Mouse (Mus musculus): Measurements from ENCODE around the gene Ppfibp1. TPM values are rescaled to one million over a fixed set of nuclear protein-coding genes. Genes with fewer than 3 reads are reported as not detected.

Ppfibp1 gene
- polyA plus RNA-seq, 1 experiment from 2014 or later, result 66.1 TPM

GRCm38 (mm10) chr6:147076878-147077277 is 188.6 kb downstream of the Ppfibp1 start:
- H3K27me3 ChIP-seq (ENCODE audit: insufficient read depth, low read length), result no peaks in the 10 kb centered on the region
- H3K4me3 ChIP-seq (ENCODE audit: low read length), result no peak overlapping the region
- H3K36me3 ChIP-seq (ENCODE audit: insufficient read depth, low read length), result peaks cover 18% of the 10 kb centered on the region
- no peak for ATAC-seq (ENCODE audit: low FRiP score, low TSS enrichment)
- no peaks in the 10 kb centered on the region for H3K4me1 ChIP-seq (ENCODE audit: insufficient read depth, low read length)
- no peak overlapping the region for H3K4me2 ChIP-seq (replicated peaks; ENCODE audit: low read depth, low read length)
- 92% methylated on average over 7 of the region's 8 CpGs for WGBS
- H3K27ac ChIP-seq (ENCODE audit: low read length), result no peak overlapping the region
- H3K9me3 ChIP-seq (ENCODE audit: low read length), result 0 out of 2 replicates have a peak, but pooled peaks cover 2% of the 10 kb centered on the region
- no peak overlapping the region for H3K9ac ChIP-seq (replicated peaks; ENCODE audit: low read length)

DNA sequence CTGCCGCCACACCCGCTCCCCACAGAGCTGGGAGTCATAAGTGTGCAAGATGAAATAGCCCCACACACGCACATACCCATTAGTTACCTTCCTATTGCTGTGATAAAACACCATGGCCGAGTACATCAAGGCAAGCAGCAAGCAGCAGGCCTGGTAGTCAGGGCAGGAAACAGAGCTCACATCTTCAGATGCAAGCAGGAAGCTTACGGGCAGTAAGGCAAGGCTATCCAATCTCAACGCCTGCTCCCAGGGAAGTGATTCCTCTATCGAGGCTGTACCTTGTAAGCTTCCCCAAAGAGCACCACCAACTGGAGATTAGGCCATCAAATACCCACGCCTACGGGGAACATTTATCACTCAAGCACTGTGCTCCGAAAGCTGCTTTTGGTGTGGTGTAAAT is 191.6 kb downstream of the Ppfibp1 start:
- Histone ChIP-seq H3K9ac (replicated peaks; ENCODE audit: low read length) (no peak overlapping the region), H3K36me3 (ENCODE audit: insufficient read depth, low read length) (peaks cover 11% of the 10 kb centered on the region), H3K4me1 (ENCODE audit: insufficient read depth, low read length) (no peaks in the 10 kb centered on the region), H3K4me2 (replicated peaks; ENCODE audit: low read depth, low read length) (no peak overlapping the region), H3K4me3 (ENCODE audit: low read length) (no peak overlapping the region), H3K9me3 (ENCODE audit: low read length) (0 out of 2 replicates have a peak, but pooled peaks cover 2% of the 10 kb centered on the region), H3K27ac (ENCODE audit: low read length) (no peak overlapping the region), H3K27me3 (ENCODE audit: insufficient read depth, low read length) (no peaks in the 10 kb centered on the region)
- ATAC-seq (ENCODE audit: low FRiP score, low TSS enrichment), result no peak
- whole genome bisulfite sequencing, result 90% methylated on average over 10 of the region's 10 CpGs

Other genes with a start within 250 kb of the Ppfibp1 start
- 142 and 151 TPM in 2 replicates for gene Med21, start 245.9 kb upstream of the Ppfibp1 start, polyA plus RNA-seq (2015; fragmentation: Nextera tagmentation; extraction: Ambion mirVana)
- gene Tm7sf3, start 245.7 kb upstream of the Ppfibp1 start, polyA plus RNA-seq (2015; fragmentation: Nextera tagmentation; extraction: Ambion mirVana), result 41.9 and 44.7 TPM in 2 replicates
- 15.4 and 15.8 TPM in 2 replicates for gene Stk38l, start 163.5 kb upstream of the Ppfibp1 start, polyA plus RNA-seq (2015; fragmentation: Nextera tagmentation; extraction: Ambion mirVana)
- gene Arntl2, start 92.4 kb upstream of the Ppfibp1 start, polyA plus RNA-seq (2015; fragmentation: Nextera tagmentation; extraction: Ambion mirVana), result 3.0 and 4.7 TPM in 2 replicates
- gene Smco2, start 38.4 kb upstream of the Ppfibp1 start, polyA plus RNA-seq (2015; fragmentation: Nextera tagmentation; extraction: Ambion mirVana), result not detected in 2 replicates
- gene 1700034J05Rik, start 65.9 kb downstream of the Ppfibp1 start, polyA plus RNA-seq (2015; fragmentation: Nextera tagmentation; extraction: Ambion mirVana), result 0.17 and 0.37 TPM in 2 replicates
- gene Rep15, start 144.1 kb downstream of the Ppfibp1 start, polyA plus RNA-seq (2015; fragmentation: Nextera tagmentation; extraction: Ambion mirVana), result 0.85 and 1.1 TPM in 2 replicates
- gene Mrps35, start 154.3 kb downstream of the Ppfibp1 start, polyA plus RNA-seq (2015; fragmentation: Nextera tagmentation; extraction: Ambion mirVana), result 120 and 131 TPM in 2 replicates
- 5.3 and 5.9 TPM in 2 replicates for gene Mansc4, start 198.5 kb downstream of the Ppfibp1 start, polyA plus RNA-seq (2015; fragmentation: Nextera tagmentation; extraction: Ambion mirVana)
- gene Klhl42, start 202.9 kb downstream of the Ppfibp1 start, polyA plus RNA-seq (2015; fragmentation: Nextera tagmentation; extraction: Ambion mirVana), result 6.0 and 7.0 TPM in 2 replicates

Data from kidney, embryonic 16.5 days (tissue).